Mouse (Mus musculus): ENCODE data around the gene Wfikkn2.
A peak's percentile ranks its signal among the peaks of the same experiment; 100 is the strongest.

GRCm38 (mm10) chr11:94274206-94274867, 28.5 kb upstream of the Wfikkn2 start:
- TF ChIP-seq NRF1 (IDR thresholded peaks at IDR 0.05; ENCODE audit: low read depth, low read length) = peak; percentile 40; the same call in 1 of the 2 replicates
- TF ChIP-seq USF2 (conservative IDR thresholded peaks at IDR 0.05; ENCODE audit: low read depth, low read length) = no peak
- no peak for TF ChIP-seq SIN3A (IDR thresholded peaks at IDR 0.05; ENCODE audit: low read length)
- TF ChIP-seq CTCF (conservative IDR thresholded peaks at IDR 0.05 in 1 of 2, IDR thresholded peaks at IDR 0.05 in 1 of 2; ENCODE audit: low read depth in 2 of 2, low read length in 2 of 2) = no peak
- peak; percentile 5; the same call in 1 of the 2 replicates for TF ChIP-seq POLR2A (IDR thresholded peaks at IDR 0.05; ENCODE audit: low read depth, low read length)
- TF ChIP-seq EP300 (IDR thresholded peaks at IDR 0.05; ENCODE audit: low read length) = peak; percentile 65
- TF ChIP-seq UBTF (IDR thresholded peaks at IDR 0.05; ENCODE audit: low read depth, low read length) = no peak
- peak; percentile 99 for TF ChIP-seq CHD1 (IDR thresholded peaks at IDR 0.05; ENCODE audit: low read depth, low read length)

Measured in CH12.LX (cell line).